Mouse (Mus musculus) urinary bladder, adult 2 months (tissue): ENCODE results near the gene 0610009B22Rik. TPM values are rescaled to one million over a fixed set of nuclear protein-coding genes. Genes with fewer than 3 reads are reported as not detected.
A peak's percentile ranks its signal among the peaks of the same experiment; 100 is the strongest.

Experiments
- DNase-seq: peaks from one replicate; pipeline ENCODE4 v3.0.0; 2022; ENCODE audit warnings: low spot score
- polyA plus RNA-seq: library from polyadenylated mRNA; depleted of rRNA; stranded (reverse); fragments of >200 nt; gene quantifications from 2 replicates; pipeline ENCODE4 v1.2.3, GENCODE M21; 2012; rRNA removed

Gene 0610009B22Rik
- polyA plus RNA-seq, 1 experiment: 45.1 TPM

DNA sequence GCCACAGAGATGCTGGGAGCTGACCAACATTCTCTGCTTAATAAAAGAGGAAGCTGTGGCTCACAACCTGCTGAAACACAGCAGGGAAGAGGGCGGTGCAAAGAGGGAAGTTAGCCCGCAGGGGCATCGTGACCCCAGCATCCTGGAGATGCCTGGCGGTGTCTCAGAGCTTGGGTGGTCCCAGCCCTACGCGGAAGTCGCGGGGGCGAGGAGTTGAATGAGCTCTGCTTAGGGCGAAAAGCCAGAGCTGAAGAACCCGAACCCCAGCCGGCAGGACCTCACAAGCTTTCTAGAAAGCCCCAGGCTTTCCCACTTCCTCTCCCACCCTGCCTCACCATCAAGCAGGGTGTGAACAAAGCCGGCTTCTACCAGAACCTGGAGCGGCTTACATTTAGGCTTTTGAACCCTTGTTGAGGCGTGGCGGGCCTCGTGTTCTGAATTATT is 50.7 kb downstream of the 0610009B22Rik start:
- no peak for DNase-seq

DNA sequence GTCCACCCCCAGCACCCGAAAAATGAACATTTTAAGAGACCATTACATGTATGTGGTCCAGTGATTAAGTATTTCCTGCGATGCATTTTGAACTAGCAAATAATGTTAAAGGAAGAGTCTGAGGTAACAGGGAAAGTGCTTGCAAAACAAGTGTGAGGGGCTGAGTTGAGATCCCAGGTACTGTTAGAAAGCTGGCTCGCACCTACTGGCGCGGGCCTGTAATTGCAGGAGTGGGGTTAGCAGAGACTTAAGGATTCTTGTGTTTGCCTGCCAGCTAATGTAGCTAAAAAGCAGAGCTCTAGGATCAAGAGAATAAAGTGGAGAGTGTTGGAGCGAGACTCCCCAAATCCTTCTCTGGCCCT is 52.4 kb downstream of the 0610009B22Rik start:
- DNase-seq: no peak

DNA sequence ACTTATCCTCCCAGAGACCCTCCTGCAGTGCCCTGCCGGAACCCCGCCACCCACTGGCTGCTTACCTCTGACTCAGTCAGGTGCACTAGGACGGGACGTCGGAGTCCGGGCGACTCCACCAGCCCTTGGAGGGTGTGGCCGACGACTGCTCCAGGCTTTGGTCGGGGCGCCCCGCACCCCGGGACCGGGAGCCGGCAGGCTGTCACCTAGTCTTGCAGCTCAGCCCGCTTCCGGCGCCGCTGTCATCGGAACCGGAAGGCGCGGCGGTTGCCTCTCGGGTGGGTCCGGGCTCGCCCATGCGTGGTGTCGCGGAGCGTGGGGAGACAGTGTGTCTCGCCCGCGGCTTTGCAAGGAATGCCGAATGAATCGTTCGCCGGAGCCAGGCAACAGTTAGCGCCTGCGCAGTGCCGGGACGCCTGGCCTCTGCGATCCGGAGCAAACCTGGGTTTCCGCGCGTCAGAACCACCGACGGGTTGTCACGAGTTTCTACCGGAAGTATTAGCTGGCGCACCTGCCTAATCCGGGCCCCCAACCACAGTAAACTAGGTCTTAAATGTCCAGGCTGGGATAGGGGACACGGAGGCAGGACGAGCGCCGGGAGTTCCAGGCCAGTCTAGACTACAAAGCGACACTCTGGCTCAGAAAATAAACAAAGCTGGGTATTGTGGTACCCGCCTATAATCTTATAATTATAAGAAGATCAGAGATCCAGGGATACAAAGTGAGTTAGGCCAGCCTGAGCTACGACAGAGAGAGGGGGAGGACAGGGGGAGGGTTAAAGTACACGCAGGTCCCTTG is 53.0 kb downstream of the 0610009B22Rik start, which contains the start of gene Rmnd5b:
TSS of gene Rmnd5b (minus strand) at position 372 of the 798 bp plus-strand sequence.
- peak; percentile 89 for DNase-seq

Other genes with a start within 250 kb of the 0610009B22Rik start
- gene Phykpl, start 104.1 kb downstream of the 0610009B22Rik start, polyA plus RNA-seq: 14.3 and 19.3 TPM in 2 replicates
- 198 and 201 TPM in 2 replicates for gene Hnrnpab, start 82.0 kb downstream of the 0610009B22Rik start, polyA plus RNA-seq
- gene Nhp2, start 69.1 kb downstream of the 0610009B22Rik start, polyA plus RNA-seq: 48.8 and 55.7 TPM in 2 replicates
- gene Rmnd5b, start 53.0 kb downstream of the 0610009B22Rik start, polyA plus RNA-seq: 35.3 and 43.4 TPM in 2 replicates
- 4.2 and 4.9 TPM in 2 replicates for gene N4bp3, start 38.0 kb downstream of the 0610009B22Rik start, polyA plus RNA-seq
- gene D930048N14Rik, start 37.9 kb downstream of the 0610009B22Rik start, polyA plus RNA-seq: 15.1 and 20.6 TPM in 2 replicates
- gene Sec24a, start 74.8 kb upstream of the 0610009B22Rik start, polyA plus RNA-seq: 8.5 and 10.6 TPM in 2 replicates
- 98.5 and 124 TPM in 2 replicates for gene Sar1b, start 74.8 kb upstream of the 0610009B22Rik start, polyA plus RNA-seq
- gene Jade2, start 168.8 kb upstream of the 0610009B22Rik start, polyA plus RNA-seq: 10.6 and 16.1 TPM in 2 replicates